Mouse (Mus musculus): ENCODE results near the gene Btg3. TPM values are rescaled to one million over a fixed set of nuclear protein-coding genes. Genes with fewer than 3 reads are reported as not detected.
"Not testable (repeated sequence)": the region's sequence is repeated elsewhere in the genome, so short reads cannot be mapped to it uniquely, and the experiment has no call there.

Btg3 gene
- polyA plus RNA-seq, 1 experiment from 2014 or later, result 51.2 TPM

- Histone ChIP-seq H3K27me3 (ENCODE audit: control insufficient read depth, insufficient read depth, low read length) (no peaks in the 10 kb centered on the region), H3K4me3 (ENCODE audit: low read depth, low read length) (no peak overlapping the region), H3K27ac (ENCODE audit: low read depth, low read length) (no peak overlapping the region), H3K9ac (ENCODE audit: low read length) (no peak overlapping the region), H3K4me2 (ENCODE audit: low read depth, low read length, severe bottlenecking) (no peak overlapping the region), H3K4me1 (replicated peaks; ENCODE audit: control insufficient read depth, insufficient read depth, low read length) (no peaks in the 10 kb centered on the region), H3K9me3 (ENCODE audit: control insufficient read depth, low read length) (no peaks in the 10 kb centered on the region), H3K36me3 (ENCODE audit: control insufficient read depth, insufficient read depth, low read length) (no peaks in the 10 kb centered on the region; the same call in 1 of the 2 replicates)
- WGBS, result 91% methylated on average over 7 of the region's 7 CpGs
- no peak for ATAC-seq (replicated peaks; ENCODE audit: low FRiP score)
- DNase-seq (ENCODE audit: low spot score), result no peak
Measured at GRCm38 (mm10) chr16:78371491-78372046, 5.4 kb downstream of the Btg3 start.

- not testable (repeated sequence) for H3K4me2 ChIP-seq (ENCODE audit: low read depth, low read length, severe bottlenecking); H3K27ac ChIP-seq (ENCODE audit: low read depth, low read length); H3K4me1 ChIP-seq (replicated peaks; ENCODE audit: control insufficient read depth, insufficient read depth, low read length); H3K9me3 ChIP-seq (ENCODE audit: control insufficient read depth, low read length); ATAC-seq (replicated peaks; ENCODE audit: low FRiP score); H3K4me3 ChIP-seq (ENCODE audit: low read depth, low read length); H3K36me3 ChIP-seq (ENCODE audit: control insufficient read depth, insufficient read depth, low read length); DNase-seq (ENCODE audit: low spot score); H3K9ac ChIP-seq (ENCODE audit: low read length); H3K27me3 ChIP-seq (ENCODE audit: control insufficient read depth, insufficient read depth, low read length)
- WGBS, result 91% methylated on average over 9 of the region's 9 CpGs
Measured at GRCm38 (mm10) chr16:78364554-78364953, 12.4 kb downstream of the Btg3 start.

GRCm38 (mm10) chr16:78361466-78361865 is 15.5 kb downstream of the Btg3 start:
- peaks cover 2% of the 10 kb centered on the region; the same call in 1 of the 2 replicates for H3K36me3 ChIP-seq (ENCODE audit: control insufficient read depth, insufficient read depth, low read length)

GRCm38 (mm10) chr16:78357757-78358156 is 19.2 kb downstream of the Btg3 start:
- no peaks in the 10 kb centered on the region for H3K9me3 ChIP-seq (ENCODE audit: control insufficient read depth, low read length)
- H3K9ac ChIP-seq (ENCODE audit: low read length), result no peak overlapping the region
- no peak for DNase-seq (ENCODE audit: low spot score)
- H3K27ac ChIP-seq (ENCODE audit: low read depth, low read length), result no peak overlapping the region
- WGBS, result 86% methylated on average over 3 of the region's 3 CpGs
- H3K4me2 ChIP-seq (ENCODE audit: low read depth, low read length, severe bottlenecking), result no peak overlapping the region
- H3K27me3 ChIP-seq (ENCODE audit: control insufficient read depth, insufficient read depth, low read length), result no peaks in the 10 kb centered on the region
- no peaks in the 10 kb centered on the region for H3K4me1 ChIP-seq (replicated peaks; ENCODE audit: control insufficient read depth, insufficient read depth, low read length)
- H3K4me3 ChIP-seq (ENCODE audit: low read depth, low read length), result no peak overlapping the region
- no peaks in the 10 kb centered on the region; the same call in 1 of the 2 replicates for H3K36me3 ChIP-seq (ENCODE audit: control insufficient read depth, insufficient read depth, low read length)
- ATAC-seq (replicated peaks; ENCODE audit: low FRiP score), result no peak

More at GRCm38 (mm10) chr16:78361466-78361865, 15.5 kb downstream of the Btg3 start:
- DNase-seq (ENCODE audit: low spot score) (no peak), ATAC-seq (replicated peaks; ENCODE audit: low FRiP score) (no peak)
- no peaks in the 10 kb centered on the region for H3K9me3 ChIP-seq (ENCODE audit: control insufficient read depth, low read length)
- H3K9ac ChIP-seq (ENCODE audit: low read length), result no peak overlapping the region
- H3K27me3 ChIP-seq (ENCODE audit: control insufficient read depth, insufficient read depth, low read length), result no peaks in the 10 kb centered on the region
- no peak overlapping the region for H3K27ac ChIP-seq (ENCODE audit: low read depth, low read length)
- H3K4me1 ChIP-seq (replicated peaks; ENCODE audit: control insufficient read depth, insufficient read depth, low read length), result no peaks in the 10 kb centered on the region
- H3K4me2 ChIP-seq (ENCODE audit: low read depth, low read length, severe bottlenecking), result no peak overlapping the region
- H3K4me3 ChIP-seq (ENCODE audit: low read depth, low read length), result no peak overlapping the region
- 86% methylated on average over 4 of the region's 4 CpGs for WGBS

GRCm38 (mm10) chr16:78347328-78347926 is 29.6 kb downstream of the Btg3 start:
- DNase-seq (ENCODE audit: low spot score) (no peak), ATAC-seq (replicated peaks; ENCODE audit: low FRiP score) (no peak)
- Histone ChIP-seq H3K9me3 (ENCODE audit: control insufficient read depth, low read length) (no peaks in the 10 kb centered on the region), H3K9ac (ENCODE audit: low read length) (no peak overlapping the region), H3K36me3 (ENCODE audit: control insufficient read depth, insufficient read depth, low read length) (no peaks in the 10 kb centered on the region; the same call in 1 of the 2 replicates), H3K4me3 (ENCODE audit: low read depth, low read length) (no peak overlapping the region), H3K27me3 (ENCODE audit: control insufficient read depth, insufficient read depth, low read length) (no peaks in the 10 kb centered on the region), H3K4me2 (ENCODE audit: low read depth, low read length, severe bottlenecking) (no peak overlapping the region), H3K27ac (ENCODE audit: low read depth, low read length) (no peak overlapping the region), H3K4me1 (replicated peaks; ENCODE audit: control insufficient read depth, insufficient read depth, low read length) (no peaks in the 10 kb centered on the region)
- 80% methylated on average over 13 of the region's 13 CpGs for WGBS

- Histone ChIP-seq H3K4me2 (ENCODE audit: low read depth, low read length, severe bottlenecking) (no peak overlapping the region), H3K4me3 (ENCODE audit: low read depth, low read length) (no peak overlapping the region), H3K4me1 (replicated peaks; ENCODE audit: control insufficient read depth, insufficient read depth, low read length) (no peaks in the 10 kb centered on the region), H3K36me3 (ENCODE audit: control insufficient read depth, insufficient read depth, low read length) (no peaks in the 10 kb centered on the region; the same call in 1 of the 2 replicates), H3K9ac (ENCODE audit: low read length) (no peak overlapping the region), H3K9me3 (ENCODE audit: control insufficient read depth, low read length) (no peaks in the 10 kb centered on the region), H3K27me3 (ENCODE audit: control insufficient read depth, insufficient read depth, low read length) (no peaks in the 10 kb centered on the region), H3K27ac (ENCODE audit: low read depth, low read length) (no peak overlapping the region)
- no peak for DNase-seq (ENCODE audit: low spot score)
- ATAC-seq (replicated peaks; ENCODE audit: low FRiP score), result no peak
- WGBS, result 86% methylated on average over 2 of the region's 2 CpGs
Measured at GRCm38 (mm10) chr16:78346662-78347327, 30.2 kb downstream of the Btg3 start.

GRCm38 (mm10) chr16:78343792-78344191 is 33.2 kb downstream of the Btg3 start:
- no peak overlapping the region for H3K27ac ChIP-seq (ENCODE audit: low read depth, low read length)
- WGBS, result 77% methylated on average over 6 of the region's 6 CpGs
- DNase-seq (ENCODE audit: low spot score) (no peak), ATAC-seq (replicated peaks; ENCODE audit: low FRiP score) (no peak)
- no peaks in the 10 kb centered on the region for H3K36me3 ChIP-seq (ENCODE audit: control insufficient read depth, insufficient read depth, low read length)
- no peak overlapping the region for H3K9ac ChIP-seq (ENCODE audit: low read length)
- no peak overlapping the region for H3K4me3 ChIP-seq (ENCODE audit: low read depth, low read length)
- H3K9me3 ChIP-seq (ENCODE audit: control insufficient read depth, low read length), result no peaks in the 10 kb centered on the region
- H3K4me1 ChIP-seq (replicated peaks; ENCODE audit: control insufficient read depth, insufficient read depth, low read length), result no peaks in the 10 kb centered on the region
- no peaks in the 10 kb centered on the region for H3K27me3 ChIP-seq (ENCODE audit: control insufficient read depth, insufficient read depth, low read length)
- no peak overlapping the region for H3K4me2 ChIP-seq (ENCODE audit: low read depth, low read length, severe bottlenecking)

GRCm38 (mm10) chr16:78342767-78343166 is 34.2 kb downstream of the Btg3 start:
- Histone ChIP-seq H3K9ac (ENCODE audit: low read length) (no peak overlapping the region), H3K4me1 (replicated peaks; ENCODE audit: control insufficient read depth, insufficient read depth, low read length) (no peaks in the 10 kb centered on the region), H3K36me3 (ENCODE audit: control insufficient read depth, insufficient read depth, low read length) (no peaks in the 10 kb centered on the region), H3K27ac (ENCODE audit: low read depth, low read length) (no peak overlapping the region), H3K27me3 (ENCODE audit: control insufficient read depth, insufficient read depth, low read length) (no peaks in the 10 kb centered on the region), H3K4me2 (ENCODE audit: low read depth, low read length, severe bottlenecking) (no peak overlapping the region), H3K4me3 (ENCODE audit: low read depth, low read length) (no peak overlapping the region), H3K9me3 (ENCODE audit: control insufficient read depth, low read length) (no peaks in the 10 kb centered on the region)
- 90% methylated on average over 5 of the region's 5 CpGs for WGBS
- ATAC-seq (replicated peaks; ENCODE audit: low FRiP score) (no peak), DNase-seq (ENCODE audit: low spot score) (no peak)

All from forebrain, embryonic 11.5 days (tissue).